Mouse (Mus musculus): ENCODE measurements around the gene Mrpl27.

GRCm38 (mm10) chr11:94622162-94622561 lies 31.4 kb upstream of the Mrpl27 start:
- TF ChIP-seq USF1 (IDR thresholded peaks at IDR 0.05; ENCODE audit: low read depth) (no peak), TCF12 (IDR thresholded peaks at IDR 0.05; ENCODE audit: insufficient read depth, poor library complexity, severe bottlenecking) (no peak), MYOD1 (IDR thresholded peaks at IDR 0.05; ENCODE audit: control insufficient read depth in 1 of 3, insufficient read length in 2 of 3, low read depth in 2 of 3) (no peak), POLR2A (IDR thresholded peaks at IDR 0.05; ENCODE audit: insufficient read length, low read depth) (no peak), E2F4 (IDR thresholded peaks at IDR 0.05; ENCODE audit: insufficient read depth) (no peak)

All from myocyte (in vitro differentiated cells).